Mouse (Mus musculus) macrophage (primary cell): ENCODE results near the gene Larp4b. TPM values are rescaled to one million over a fixed set of nuclear protein-coding genes. Genes with fewer than 3 reads are reported as not detected.

Experiments used
- H3K27ac ChIP-seq: fragments of 350-480 bp; formaldehyde crosslinking; 2 replicates; pipeline ENCODE4 v1.9.0; 2021
- H3K36me3 ChIP-seq: fragments of 350-480 bp; formaldehyde crosslinking; 2 replicates; pipeline ENCODE4 v1.9.0; 2021; ENCODE audit errors: inconsistent target
- H3K4me3 ChIP-seq: fragments of 350-480 bp; formaldehyde crosslinking; 2 replicates; pipeline ENCODE4 v1.9.0; 2021; ENCODE audit errors: inconsistent target
- H3K79me2 ChIP-seq: fragments of 350-480 bp; formaldehyde crosslinking; 2 replicates; pipeline ENCODE4 v1.9.0; 2021; ENCODE audit errors: inconsistent target
- WGBS: methylation state at CpG from one replicate; pipeline ENCODE4 v1.1.7; 2026; ENCODE audit warnings: inconsistent platforms; ENCODE audit not compliant: missing documents; 5-methylcytosine and 5-hydroxymethylcytosine counted together
- polyA plus RNA-seq: library from polyadenylated mRNA; stranded (reverse); fragments of 250-400 nt; gene quantifications from 3 replicates; pipeline ENCODE4 v1.2.4, GENCODE M21; 2018; ENCODE audit warnings: inconsistent platforms

The Larp4b gene
- polyA plus RNA-seq, 1 experiment from 2014 or later, result 33.1 TPM

DNA sequence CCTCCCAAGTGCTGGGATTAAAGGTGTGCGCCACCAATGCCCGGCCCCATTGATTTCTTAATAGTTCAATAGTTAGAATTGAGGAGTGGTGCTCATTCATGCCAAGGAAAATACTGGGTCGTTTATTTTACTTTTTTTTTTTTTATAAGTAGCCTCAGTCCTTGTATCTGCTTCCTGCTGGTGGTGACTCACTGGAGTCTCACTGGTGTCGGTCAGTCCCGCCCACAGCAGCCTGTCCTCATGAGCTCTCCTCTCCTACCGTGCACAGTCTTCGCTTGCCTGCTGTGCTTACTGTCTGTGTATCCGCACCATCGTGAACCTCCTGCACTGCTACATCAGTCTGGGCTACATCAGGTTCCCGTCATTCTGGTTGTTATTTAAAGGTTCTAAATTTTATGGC is 46.5 kb downstream of the Larp4b start:
- H3K36me3 ChIP-seq, result peaks cover 44% of the 10 kb centered on the region
- WGBS, result 67% methylated on average over 10 of the region's 10 CpGs
- H3K79me2 ChIP-seq, result peaks cover 79% of the 10 kb centered on the region
- peak overlapping the region; percentile 34 for H3K27ac ChIP-seq
- H3K4me3 ChIP-seq, result no peak overlapping the region

DNA sequence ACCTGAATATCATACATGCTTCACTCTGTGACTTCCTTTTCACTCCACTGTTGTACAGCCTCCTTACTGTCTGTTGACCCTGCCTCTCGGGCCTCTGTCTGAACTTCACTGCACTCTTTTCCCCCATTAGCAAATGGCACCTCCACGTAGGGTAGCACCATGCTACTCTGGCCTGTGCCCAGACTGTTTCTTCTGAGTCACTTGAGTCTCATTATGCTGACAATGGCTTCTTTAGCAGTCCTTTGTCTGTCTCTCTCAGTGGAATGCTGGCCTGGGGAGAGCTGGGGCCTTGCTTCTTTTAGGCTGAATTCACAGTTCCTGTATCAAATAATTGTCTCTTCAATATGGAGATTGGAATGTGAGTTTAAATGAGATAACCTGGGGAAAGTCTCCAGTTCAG is 48.7 kb downstream of the Larp4b start:
- WGBS, result 100% methylated on average over 2 of the region's 2 CpGs
- no peak overlapping the region for H3K4me3 ChIP-seq

GRCm38 (mm10) chr13:9148830-9149229 is 55.1 kb downstream of the Larp4b start:
- Histone ChIP-seq H3K4me3 (no peak overlapping the region), H3K36me3 (peaks cover 51% of the 10 kb centered on the region), H3K27ac (peak overlapping the region; percentile 58), H3K79me2 (peaks cover 59% of the 10 kb centered on the region; the same call in 1 of the 2 replicates)
- WGBS, result 94% methylated on average over 2 of the region's 2 CpGs

More for the DNA sequence above, 48.7 kb downstream of the Larp4b start:
- no peak overlapping the region for H3K27ac ChIP-seq
- peaks cover 53% of the 10 kb centered on the region for H3K36me3 ChIP-seq
- H3K79me2 ChIP-seq, result peaks cover 76% of the 10 kb centered on the region

- Histone ChIP-seq H3K36me3 (peaks cover 54% of the 10 kb centered on the region), H3K79me2 (peaks cover 59% of the 10 kb centered on the region; the same call in 1 of the 2 replicates), H3K27ac (peak overlapping the region; percentile 58), H3K4me3 (no peak overlapping the region)
- 33% methylated on average over 7 of the region's 7 CpGs for WGBS
Observed at GRCm38 (mm10) chr13:9149473-9150217, 56.0 kb downstream of the Larp4b start.

DNA sequence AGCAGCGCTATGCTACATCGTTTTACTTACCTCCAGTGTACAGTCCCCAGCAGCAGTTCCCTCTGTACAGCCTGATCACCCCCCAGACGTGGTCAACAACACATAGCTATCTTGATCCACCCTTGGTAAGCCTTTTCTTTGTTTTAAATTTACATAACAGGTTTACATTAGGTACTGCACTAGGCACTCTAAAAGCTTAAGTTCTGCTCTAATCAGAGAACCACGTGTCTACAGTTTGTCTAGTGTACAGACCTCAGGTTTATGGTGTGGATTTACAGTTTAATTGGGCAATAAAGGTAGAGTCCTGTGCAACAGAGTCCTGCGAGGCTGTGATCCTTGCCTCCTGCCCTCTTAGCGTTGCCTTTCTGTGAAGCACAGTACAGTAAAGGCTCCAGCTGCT is 57.4 kb downstream of the Larp4b start:
- Histone ChIP-seq H3K4me3 (no peak overlapping the region), H3K27ac (no peak overlapping the region), H3K36me3 (peaks cover 41% of the 10 kb centered on the region), H3K79me2 (peaks cover 60% of the 10 kb centered on the region; the same call in 1 of the 2 replicates)
- WGBS, result 92% methylated on average over 6 of the region's 6 CpGs

DNA sequence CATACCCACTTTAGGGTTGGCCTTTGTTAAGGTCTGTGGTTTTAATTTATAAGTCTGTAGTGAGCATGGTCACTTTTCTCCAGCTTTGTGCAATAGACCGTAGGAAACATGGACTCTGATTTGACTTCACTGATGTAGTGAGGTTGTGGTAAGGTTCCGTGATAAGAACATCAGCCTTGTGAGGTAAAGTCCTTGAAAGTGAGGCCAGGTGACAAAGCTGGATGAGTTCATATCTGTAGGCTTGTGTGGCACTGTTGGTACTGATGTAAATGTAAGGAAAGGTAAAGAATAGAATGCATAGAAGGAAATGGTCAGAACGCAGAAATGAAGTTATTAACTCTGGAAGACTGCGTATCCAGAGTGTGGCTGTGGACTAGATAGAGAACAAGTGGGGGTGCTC is 57.9 kb downstream of the Larp4b start:
- 92% methylated on average over 4 of the region's 4 CpGs for WGBS
- H3K36me3 ChIP-seq, result peaks cover 38% of the 10 kb centered on the region
- no peak overlapping the region for H3K4me3 ChIP-seq
- peaks cover 61% of the 10 kb centered on the region; the same call in 1 of the 2 replicates for H3K79me2 ChIP-seq
- H3K27ac ChIP-seq, result no peak overlapping the region

GRCm38 (mm10) chr13:9152267-9152666 is 58.6 kb downstream of the Larp4b start:
- Histone ChIP-seq H3K79me2 (peaks cover 55% of the 10 kb centered on the region; the same call in 1 of the 2 replicates), H3K27ac (no peak overlapping the region), H3K36me3 (peaks cover 40% of the 10 kb centered on the region), H3K4me3 (no peak overlapping the region)
- 85% methylated on average over 2 of the region's 2 CpGs for WGBS

DNA sequence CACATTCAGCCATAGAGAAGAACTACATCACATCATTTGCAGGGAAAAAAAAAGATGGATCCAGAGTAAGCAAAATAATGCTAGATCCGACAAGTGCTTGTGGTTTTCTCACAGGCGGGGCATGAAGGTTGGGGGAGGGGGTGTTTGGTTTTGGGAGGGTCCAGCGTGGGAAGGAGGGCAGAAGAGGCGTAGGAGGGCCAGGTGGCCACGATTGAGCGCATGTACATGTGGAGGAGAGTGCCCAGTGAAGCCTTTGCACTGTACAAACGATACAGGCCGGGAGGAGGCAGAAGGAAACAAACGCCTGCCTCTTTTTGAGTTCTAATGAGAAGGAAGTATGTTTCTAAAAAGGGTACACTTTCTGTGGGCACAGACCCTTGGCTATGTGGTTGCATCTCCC is 60.1 kb downstream of the Larp4b start:
- no peak overlapping the region for H3K27ac ChIP-seq
- peaks cover 55% of the 10 kb centered on the region; the same call in 1 of the 2 replicates for H3K79me2 ChIP-seq
- H3K36me3 ChIP-seq, result peaks cover 52% of the 10 kb centered on the region
- 61% methylated on average over 4 of the region's 9 CpGs for WGBS
- H3K4me3 ChIP-seq, result no peak overlapping the region

GRCm38 (mm10) chr13:9159282-9159681 is 65.6 kb downstream of the Larp4b start:
- Histone ChIP-seq H3K4me3 (no peak overlapping the region), H3K36me3 (peaks cover 69% of the 10 kb centered on the region; the same call in 1 of the 2 replicates), H3K79me2 (peaks cover 24% of the 10 kb centered on the region; the same call in 1 of the 2 replicates), H3K27ac (no peak overlapping the region)
- WGBS, result 51% methylated on average over 10 of the region's 10 CpGs

DNA sequence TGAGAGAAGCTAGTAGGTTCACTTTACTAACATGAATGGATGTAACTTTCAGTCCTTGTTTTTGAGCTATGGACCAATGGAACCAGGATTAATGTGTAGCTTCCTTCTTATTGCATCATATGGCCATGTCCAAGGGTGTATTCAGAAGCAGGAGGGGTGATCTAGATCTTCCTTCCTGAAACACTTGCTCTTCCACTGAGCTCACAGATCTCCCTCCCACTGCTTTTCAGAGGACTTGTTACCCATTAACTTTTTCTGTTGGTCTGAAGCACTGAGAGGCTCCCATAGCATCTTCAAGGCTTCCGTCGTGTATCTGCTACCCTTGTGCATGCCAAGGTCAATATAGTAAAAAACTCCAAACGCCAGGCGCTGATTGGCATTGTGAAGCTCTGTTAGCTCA is 69.2 kb downstream of the Larp4b start:
- H3K36me3 ChIP-seq, result peaks cover 90% of the 10 kb centered on the region
- no peak overlapping the region for H3K27ac ChIP-seq
- no peaks in the 10 kb centered on the region for H3K79me2 ChIP-seq
- H3K4me3 ChIP-seq, result no peak overlapping the region
- 98% methylated on average over 4 of the region's 4 CpGs for WGBS

- H3K79me2 ChIP-seq, result peaks cover 3% of the 10 kb centered on the region; the same call in 1 of the 2 replicates
- H3K27ac ChIP-seq, result no peak overlapping the region
- no peak overlapping the region for H3K4me3 ChIP-seq
- 93% methylated on average over 2 of the region's 3 CpGs for WGBS
- peaks cover 82% of the 10 kb centered on the region for H3K36me3 ChIP-seq
Observed at GRCm38 (mm10) chr13:9167842-9168241, 74.2 kb downstream of the Larp4b start.

DNA sequence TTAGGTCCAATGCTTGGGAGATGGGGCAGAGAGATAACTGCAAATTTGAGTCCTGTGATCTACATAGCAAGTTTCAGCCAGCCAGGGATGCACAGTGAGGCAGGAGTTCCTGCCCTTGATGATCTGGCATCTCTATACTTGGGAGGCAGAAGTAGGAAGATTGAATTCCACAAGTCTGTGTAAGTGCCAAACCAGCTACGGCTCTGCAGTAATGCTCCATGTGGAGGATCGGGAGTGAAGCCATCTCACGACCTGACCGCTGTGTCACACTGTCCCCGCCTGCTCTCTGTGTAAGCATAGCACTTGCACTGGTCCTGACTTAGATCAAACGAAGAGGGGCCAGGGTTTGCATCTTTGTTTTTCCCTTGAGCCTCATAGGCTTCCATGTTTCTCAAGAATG is 75.9 kb downstream of the Larp4b start:
- 95% methylated on average over 6 of the region's 6 CpGs for WGBS
- Histone ChIP-seq H3K36me3 (peaks cover 67% of the 10 kb centered on the region), H3K4me3 (no peak overlapping the region), H3K79me2 (peaks cover 3% of the 10 kb centered on the region; the same call in 1 of the 2 replicates), H3K27ac (no peak overlapping the region)

DNA sequence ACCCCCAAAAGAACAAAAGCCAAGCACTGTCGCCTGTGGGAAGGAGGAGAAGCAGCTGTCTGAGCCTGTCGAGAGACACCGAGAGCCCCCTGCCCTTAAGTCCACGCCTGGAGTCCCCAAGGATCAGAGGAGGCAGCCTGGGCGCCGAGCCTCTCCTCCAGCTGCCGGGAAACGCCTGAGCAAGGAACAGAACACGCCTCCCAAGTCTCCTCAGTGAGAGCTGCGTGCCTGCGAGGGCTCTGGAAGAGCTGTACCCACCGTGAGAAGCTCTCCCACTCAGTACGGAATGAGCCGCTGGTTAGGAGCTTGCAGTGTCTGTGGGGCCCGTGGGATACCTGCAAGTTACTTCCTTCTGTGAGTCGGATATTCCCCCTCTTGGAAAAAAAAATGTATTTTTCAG is 77.0 kb downstream of the Larp4b start:
- peaks cover 3% of the 10 kb centered on the region; the same call in 1 of the 2 replicates for H3K79me2 ChIP-seq
- H3K36me3 ChIP-seq, result peaks cover 64% of the 10 kb centered on the region
- H3K27ac ChIP-seq, result no peak overlapping the region
- WGBS, result 90% methylated on average over 16 of the region's 16 CpGs
- H3K4me3 ChIP-seq, result no peak overlapping the region

DNA sequence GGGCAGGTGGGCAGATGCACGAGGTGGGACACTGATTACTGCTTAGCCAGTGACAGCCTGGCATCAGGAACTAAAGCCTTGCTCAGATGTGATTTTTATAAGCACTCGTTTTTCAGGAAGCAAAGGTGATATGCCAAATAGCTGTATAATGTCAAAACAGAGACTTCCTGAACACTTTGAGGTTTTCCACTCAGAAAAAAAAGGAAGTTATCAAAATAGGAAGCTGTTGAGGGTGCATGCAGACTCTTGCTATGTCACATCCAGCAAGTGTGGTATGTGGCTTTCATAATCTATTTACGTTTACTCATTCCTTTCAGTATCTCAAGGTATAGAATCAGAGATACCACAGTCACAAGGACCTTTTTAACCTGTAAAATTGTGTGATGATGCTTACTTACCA is 79.7 kb downstream of the Larp4b start:
- WGBS, result 2% methylated on average over 3 of the region's 3 CpGs
- H3K4me3 ChIP-seq, result no peak overlapping the region
- peaks cover 3% of the 10 kb centered on the region; the same call in 1 of the 2 replicates for H3K79me2 ChIP-seq
- peaks cover 38% of the 10 kb centered on the region for H3K36me3 ChIP-seq
- H3K27ac ChIP-seq, result no peak overlapping the region

DNA sequence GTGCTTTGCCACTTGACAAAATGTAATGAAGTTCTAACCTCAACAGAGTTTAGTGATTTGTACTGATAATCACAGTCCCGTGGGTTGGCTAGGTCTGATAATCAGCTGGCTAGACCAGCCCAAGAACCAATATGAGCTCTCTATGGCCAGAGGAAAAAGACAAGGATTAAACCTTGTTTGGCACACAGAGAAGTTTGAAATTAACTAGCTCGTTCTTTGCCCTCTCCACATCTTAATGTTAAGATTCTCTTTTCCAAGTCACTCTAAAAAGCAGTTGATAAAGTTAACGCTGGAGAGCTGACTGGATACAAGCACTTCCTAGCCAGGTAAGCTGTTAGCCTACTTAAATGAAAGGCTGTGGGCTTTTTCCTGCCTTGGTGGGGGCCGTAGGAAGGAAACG is 81.5 kb downstream of the Larp4b start:
- no peak overlapping the region for H3K27ac ChIP-seq
- 97% methylated on average over 5 of the region's 5 CpGs for WGBS
- peaks cover 3% of the 10 kb centered on the region; the same call in 1 of the 2 replicates for H3K79me2 ChIP-seq
- H3K4me3 ChIP-seq, result no peak overlapping the region
- H3K36me3 ChIP-seq, result peaks cover 22% of the 10 kb centered on the region; the same call in 1 of the 2 replicates
